Mouse (Mus musculus) forelimb bud, embryonic 11.5 days (tissue): ENCODE data around the gene Fggy.

ENCODE experiments used
- DNase-seq: peaks from one replicate; pipeline ENCODE4 v3.0.0-alpha.2; 2012; ENCODE audit warnings: low read depth, low spot score

The Fggy gene

DNA sequence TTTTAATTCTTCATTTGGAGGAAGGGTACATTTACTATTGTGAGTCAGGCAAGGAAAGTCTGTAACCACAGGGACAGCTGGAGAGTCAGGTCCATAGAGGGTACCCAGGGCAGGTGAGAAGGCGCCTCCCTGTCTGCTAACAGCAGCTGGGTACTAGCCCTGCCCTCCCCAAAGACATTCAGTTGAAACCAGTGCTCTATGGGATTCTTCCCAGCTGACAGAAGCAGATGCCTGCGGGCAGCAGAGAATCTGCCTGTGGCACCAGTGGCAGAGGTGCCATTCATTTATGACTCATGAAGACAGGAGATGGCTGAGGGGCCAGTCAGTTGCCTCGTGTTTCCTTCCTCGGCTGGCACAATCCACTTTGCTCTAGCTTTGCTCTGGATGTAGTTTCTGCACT is 106.3 kb downstream of the Fggy start:
- no peak for DNase-seq

DNA sequence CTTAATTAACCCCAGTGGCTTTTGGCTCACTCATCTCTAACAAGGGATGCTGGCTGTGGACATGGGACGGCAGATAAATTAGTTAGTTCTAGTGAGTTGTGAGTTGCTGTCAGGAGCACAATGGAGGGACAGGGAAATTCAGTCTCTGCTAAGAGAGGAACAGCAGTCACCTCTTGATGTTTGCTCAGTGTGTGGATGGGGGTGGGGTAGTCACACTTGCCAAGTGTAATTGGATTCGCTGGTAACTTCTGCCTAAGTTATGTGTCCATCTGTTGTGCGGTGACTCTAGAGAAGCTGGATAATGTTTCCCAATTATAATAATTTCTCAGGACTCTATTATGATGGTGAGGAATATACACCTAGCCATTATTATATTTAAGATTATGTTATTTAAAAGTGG is 107.0 kb downstream of the Fggy start:
- DNase-seq: no peak

DNA sequence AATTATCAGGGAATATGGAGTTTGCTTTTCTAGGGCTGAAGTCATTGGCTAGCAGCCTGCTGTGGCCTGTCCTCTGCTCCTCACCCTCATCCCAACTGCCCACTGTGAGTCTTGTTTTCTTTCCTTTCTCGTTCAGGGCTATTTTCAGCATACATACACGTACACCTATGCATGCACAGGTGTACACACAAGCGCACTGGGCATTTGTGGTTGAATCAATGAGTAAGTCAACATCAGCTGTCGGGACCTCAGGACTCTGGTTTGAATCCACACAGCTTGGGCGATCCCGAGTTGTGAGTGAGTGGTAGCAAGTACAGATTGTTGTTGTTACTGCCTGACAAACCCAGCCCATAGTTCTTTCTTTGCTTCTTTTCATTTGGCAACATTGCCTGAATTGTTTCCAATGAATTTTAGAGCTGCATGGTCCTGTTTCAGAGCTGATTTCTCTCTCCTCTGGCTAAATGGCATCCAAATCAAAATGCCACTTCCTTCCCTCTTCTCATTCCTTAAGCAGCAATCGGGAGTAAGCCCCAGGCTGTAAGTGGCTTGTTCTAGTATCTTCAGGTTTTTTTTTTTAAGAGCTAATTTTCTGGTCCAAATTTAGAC is 109.1 kb downstream of the Fggy start:
- no peak for DNase-seq

DNA sequence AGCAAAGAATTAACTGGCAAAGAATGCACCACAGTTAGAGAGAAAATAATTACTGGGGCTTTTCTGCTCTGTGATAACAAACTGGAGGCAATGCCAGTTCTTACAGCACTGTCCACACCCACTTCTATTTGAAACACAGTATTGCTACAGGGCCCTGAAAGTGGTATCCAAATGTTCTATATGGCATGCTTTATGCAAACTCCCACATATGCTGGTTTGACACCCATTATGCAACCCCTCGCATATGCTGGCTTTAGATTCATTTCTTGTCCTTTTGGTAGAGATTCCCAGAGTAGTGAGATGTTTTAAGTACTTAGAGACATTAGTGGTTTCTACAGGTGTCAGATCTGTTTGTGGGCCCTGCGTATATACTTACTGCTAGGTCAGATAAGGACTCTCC is 109.6 kb downstream of the Fggy start:
- no peak for DNase-seq

DNA sequence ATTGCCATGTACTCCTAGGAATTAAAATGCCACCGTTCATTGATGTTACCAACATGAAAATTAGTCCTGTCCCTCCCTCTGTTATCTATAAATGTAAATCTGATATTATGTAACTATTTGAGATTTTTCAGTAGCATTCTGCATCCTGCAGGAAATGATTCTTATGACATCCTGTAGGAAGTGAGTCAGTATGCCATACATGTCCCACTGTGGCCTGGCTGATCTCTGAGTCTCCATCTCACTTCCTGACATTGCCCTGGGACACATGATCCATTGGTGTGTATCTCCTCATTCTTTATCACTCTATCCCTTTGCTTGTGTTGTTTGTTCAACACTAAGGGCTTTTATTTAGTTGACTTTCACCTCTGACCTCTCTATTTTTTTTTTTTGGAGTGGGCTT is 110.3 kb downstream of the Fggy start:
- DNase-seq: no peak

DNA sequence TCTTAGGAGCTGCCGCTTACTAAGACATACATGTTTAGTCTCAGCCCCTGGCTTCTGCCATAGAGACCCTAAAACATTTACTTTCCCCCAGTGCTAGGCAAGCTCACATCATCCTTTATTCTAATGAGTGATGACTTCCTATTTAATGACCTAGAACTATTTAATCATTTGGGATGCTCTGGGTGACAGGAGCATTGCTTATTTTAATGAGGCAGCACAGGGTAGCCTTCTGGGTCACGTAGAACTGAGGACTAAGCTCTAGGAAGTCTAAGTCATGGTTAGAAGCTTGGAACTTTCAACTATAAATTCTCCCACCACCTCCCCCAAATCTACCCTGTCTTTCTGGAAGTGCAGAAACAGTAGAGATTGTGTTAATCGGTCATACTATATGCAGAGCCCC is 111.2 kb downstream of the Fggy start:
- DNase-seq: no peak

DNA sequence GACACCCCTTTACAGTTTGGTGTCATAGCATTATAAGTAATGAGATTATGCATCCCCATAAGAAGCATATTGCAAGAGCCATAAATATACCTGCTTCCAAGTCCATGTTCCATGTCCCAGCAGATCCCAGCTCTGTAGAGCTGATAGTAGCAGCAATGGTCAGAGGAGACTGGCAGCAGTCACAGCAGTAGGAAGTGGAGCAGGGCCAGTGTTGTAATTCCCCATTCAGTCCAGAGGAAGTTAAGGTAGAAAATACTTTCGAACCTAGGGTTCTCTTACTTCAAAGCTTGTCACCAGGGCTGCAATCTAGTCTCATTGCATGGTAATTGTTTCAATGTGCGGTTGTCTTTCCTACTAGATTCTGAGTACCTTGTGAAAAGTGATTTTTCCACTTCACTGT is 112.0 kb downstream of the Fggy start:
- DNase-seq: no peak

DNA sequence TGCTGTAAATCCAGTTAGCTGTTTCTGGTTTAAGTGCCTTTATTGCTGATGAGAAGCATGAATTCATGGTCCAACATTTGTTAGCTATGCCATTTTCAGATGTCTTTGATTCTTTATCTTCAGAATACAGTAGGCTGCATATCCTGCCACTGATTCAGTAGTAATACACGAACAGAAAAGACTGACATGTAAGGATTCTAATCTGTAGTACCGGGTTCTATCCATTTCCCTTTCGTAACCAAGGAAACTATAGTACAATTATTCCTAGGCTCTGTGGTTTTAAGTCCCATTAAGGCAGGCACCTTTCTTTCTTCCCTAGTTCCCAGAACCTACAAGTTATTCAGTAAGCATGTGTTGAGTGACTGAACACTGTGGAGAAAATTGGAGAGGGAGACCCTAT is 113.3 kb downstream of the Fggy start:
- DNase-seq: no peak

DNA sequence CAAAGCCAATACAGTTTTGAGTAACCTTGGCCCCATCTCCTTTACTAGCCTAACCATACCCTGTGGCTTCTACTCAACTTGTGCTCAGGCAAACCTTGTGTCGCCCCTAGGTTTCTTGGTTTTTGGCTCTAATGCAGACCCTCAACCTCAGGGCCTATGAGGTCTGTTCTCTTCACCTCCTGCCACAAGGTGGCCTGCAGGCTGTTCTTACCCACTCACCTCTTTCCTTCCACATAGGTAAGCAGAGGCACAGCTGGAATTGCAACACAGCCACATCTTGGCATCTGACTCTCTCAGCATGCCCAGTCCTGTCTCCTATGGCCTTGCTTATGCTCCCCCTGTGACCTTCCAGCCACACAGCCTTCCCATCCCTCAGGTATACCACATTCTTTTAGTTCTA is 114.7 kb downstream of the Fggy start:
- no peak for DNase-seq

DNA sequence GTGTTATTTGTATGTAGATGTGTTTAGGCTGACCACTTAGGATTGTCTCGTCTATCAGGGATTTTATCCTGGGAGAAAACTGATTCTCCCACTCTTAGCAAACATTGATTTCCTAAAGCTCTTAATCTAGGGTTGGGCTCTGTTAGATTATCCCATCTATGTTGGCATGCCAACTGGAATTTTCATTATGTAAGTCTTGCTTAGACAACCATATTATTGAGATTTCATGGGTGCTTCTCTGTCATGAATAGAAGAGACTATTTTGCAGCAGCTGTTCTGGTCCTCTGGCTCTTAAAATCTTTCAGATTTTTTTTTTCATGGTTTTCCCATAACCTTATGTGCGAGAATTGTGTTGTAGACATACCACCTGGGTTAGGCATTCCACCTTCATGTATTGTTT is 119.1 kb downstream of the Fggy start:
- DNase-seq: no peak

DNA sequence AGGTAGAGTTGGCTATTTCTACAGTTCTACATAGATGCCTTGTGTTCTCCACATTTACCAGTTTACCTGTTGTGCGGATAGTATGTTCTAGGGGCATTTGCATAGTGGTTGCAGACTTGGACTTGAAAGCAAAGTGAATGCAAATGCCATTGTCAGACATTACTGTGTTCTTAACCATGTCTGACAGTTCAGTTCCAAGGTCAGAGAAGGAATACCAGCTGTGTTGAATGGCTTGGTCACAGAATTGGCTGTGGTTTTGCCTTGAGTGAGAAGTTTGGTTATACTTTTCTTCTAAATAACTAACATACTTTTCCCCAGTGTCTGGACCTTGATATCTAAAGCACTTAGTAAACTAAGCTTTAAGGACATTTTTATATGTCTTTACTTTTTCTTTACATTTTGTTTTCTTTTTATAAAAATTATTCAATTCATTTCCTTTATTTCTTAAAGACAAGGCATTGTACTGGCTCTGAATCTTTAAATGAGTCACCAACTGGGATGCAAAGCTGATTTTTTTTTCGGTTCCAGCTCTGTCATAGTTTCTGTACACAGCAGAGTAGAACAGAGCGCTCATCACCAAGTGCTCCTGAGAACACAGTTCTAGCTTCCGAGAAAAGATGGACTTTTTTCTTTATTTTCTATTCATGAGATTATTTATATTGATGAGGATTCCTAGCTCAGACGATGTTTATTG is 123.6 kb downstream of the Fggy start:
- DNase-seq: no peak

DNA sequence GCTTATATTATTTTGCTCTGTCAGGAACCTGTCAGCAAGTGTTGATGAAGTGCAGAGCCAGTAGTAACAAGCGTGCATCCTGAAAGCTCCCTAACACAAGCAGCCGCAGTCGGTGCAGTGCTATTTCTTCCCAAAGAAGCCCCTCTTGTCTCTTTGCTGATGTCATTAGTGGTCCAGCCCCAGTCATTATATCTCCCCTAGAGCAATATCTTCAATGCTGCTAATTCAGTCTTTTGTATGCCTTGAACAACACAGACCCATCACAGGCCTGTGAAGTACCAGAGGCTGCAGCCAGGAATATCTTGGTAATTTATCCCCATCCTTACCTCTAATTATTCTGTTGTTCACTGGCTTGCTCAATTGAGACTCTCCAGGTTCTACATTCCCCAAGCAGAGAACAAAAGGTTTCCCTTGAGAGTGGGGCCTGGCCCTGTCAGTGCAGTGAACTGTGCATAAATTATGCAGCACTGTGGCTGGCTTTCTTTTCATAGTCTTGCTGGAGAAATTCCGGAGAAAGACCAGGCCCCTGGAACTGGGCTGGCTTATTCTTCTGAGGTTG is 127.3 kb downstream of the Fggy start:
- peak; percentile 68 for DNase-seq

DNA sequence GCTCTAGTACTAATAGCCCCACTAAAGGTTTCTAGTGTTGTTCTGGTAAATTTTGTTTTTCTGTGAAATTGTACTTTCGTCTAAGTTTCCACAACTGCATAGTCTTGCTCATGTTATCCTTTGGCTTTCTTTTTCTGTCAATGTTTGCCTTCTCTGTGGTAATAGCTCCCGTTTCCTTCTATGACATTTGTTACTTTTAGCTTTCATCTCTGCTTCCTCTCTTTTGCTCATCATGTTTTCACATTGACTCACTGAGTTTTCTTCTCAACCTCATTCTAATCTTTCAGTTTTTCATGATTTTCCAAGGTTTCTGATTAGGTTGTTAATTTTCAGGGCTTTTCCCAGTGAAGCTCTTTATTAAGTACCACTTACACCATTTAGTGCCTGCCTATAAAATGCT is 129.5 kb downstream of the Fggy start:
- no peak for DNase-seq

DNA sequence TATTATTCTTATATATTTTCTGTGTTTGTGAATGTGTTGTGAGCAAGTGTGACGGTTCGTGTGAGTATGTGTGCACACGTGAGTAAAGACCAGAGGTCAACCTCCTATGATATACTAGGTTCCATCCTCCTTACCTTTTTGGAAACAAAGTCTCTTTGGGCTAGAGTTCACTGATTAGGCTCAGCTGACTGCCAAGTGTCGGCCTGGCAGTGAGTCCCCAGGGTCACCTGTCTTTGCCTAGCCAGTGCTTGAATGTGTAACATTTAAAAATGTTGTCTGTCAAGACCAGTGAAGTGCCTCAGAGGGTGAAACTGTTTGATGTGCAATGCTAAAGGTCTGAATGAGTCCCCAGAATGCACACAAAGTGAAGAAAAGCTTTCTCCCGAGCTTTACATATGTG is 130.0 kb downstream of the Fggy start:
- DNase-seq: no peak

DNA sequence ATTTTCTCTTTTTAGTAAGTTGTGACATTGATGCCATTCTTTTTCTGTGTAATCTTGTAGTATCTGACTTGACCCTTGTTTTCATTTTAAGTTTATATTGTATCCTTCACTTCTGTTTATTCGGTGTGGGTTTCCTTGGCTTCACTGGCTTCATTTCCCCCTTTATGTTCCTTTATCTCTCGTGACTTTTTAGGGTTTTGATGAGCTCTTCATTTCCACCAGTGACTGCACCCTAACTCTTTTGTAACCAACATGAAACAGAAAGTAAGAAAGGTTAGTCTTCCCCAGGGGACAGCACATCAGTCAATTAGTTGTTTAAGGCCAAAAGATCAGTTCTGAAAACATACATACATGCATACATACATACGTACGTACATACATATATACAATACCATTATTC is 130.9 kb downstream of the Fggy start:
- no peak for DNase-seq

DNA sequence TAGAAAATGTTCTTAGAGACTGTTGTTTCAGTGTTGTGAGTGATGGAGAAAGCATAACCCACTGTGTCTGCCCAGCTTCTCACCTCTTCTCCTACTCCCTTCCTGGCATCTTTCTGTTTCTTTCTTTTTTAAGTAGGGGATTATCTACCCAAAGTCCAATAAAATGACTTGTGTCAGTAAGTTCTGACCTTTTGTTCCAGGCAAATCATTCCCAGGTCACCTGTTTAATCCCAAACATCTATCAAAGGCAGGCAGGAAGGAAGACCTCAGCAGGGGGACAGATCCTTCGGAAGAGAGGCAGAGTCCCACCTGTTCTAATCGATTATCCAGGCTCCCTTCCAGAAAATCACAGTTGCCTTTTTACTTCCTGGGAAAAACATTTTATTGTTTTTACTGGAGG is 143.1 kb downstream of the Fggy start:
- DNase-seq: no peak

DNA sequence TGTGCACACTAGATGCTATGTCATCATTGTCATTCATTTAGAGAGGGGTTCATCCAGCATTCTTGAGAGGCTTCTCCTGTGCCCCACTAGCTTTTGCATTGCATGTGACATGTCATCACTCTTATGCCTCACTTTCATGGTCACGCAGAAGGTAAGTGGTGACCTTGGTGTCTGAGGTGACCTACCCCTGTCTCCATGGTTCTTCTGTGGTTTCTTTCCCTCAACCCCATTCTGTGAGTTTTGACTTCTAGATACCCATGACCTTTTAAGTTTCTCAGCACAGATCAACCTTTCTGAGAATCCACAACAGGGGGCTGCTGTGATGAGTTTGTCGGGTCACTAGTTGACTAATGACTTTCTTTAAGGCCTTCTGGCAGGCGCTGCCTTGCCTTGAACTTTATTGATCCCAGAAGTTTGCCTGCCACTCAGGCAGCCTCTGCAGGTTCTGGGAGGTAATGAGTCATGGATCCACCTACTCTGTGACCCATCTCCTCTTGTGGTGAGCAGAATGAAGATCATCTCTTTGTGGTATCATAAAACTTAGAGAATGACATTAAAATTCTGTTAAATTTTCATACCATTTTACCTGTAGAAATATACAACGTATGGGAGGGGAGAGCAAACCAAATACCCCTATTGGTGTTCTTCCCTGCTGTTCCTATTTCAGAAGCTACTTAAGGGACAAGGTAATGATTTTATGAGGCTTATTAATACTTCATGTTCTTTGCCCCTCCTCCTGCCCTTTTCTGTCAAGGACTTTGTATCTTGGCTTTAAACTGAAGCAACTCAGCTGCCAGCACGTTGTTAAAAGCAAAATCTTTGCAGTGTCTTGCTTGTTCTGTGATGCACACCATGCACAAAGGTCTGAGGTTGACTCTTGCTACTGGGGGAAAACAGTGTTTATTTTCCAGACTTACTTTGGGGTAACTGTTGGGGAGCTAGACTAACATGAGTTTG is 150.9 kb downstream of the Fggy start:
- no peak for DNase-seq

DNA sequence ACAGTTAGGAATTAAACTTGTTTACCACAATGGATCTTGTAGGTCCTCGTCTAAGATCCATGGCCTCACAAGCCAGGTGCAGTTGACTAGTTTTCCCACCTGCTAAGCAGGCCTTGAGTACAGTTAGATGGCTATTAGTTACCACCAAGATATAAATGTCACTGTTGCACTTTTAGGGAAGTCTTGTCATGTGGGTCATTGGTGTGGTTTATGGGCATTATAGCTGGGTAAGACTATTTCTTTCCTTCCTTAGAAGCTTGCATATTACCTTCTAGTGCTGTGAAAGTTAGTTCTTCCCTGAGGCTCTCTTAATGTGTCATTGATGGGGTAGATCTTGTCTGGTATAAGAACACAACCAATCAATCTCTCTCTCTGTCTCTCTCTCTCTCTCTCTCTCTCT is 152.4 kb downstream of the Fggy start:
- no peak for DNase-seq

DNA sequence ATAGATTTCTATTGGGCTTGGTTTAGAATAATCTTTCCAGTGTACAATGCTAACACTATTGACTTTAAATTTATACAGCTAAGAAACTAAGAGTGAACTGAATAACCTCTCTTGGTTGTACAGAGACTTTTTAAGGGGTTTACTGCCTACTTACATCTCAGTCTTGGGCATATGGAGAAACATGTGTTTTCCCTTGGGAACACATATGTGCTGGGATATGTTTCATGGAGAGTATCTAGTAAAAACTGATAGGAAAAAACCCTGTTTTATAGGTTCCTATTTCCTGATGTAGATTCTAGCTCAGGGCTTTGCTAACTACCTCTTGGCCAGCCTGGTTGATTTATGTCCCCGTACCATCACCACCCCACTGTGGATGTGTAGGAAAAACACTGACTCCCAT is 155.5 kb downstream of the Fggy start:
- DNase-seq: no peak

DNA sequence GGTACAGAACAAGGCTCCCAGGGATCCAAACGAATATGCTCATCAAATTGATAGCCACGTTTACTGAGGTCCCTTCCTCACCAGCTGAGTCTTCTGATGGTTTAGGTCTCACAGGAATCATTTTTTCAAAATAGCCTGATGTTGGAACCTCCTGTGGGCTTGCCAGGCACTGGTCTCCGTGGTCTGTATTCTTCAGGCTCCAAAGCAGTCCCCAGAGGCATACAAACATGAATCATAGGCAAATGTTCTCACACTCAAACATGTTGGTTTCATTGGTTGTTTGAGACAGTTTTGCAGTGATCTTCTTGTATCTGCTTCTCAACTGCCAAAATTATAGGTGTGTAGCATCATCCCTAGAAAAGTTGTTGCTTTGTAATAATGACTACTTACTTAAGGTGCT is 156.0 kb downstream of the Fggy start:
- DNase-seq: no peak

DNA sequence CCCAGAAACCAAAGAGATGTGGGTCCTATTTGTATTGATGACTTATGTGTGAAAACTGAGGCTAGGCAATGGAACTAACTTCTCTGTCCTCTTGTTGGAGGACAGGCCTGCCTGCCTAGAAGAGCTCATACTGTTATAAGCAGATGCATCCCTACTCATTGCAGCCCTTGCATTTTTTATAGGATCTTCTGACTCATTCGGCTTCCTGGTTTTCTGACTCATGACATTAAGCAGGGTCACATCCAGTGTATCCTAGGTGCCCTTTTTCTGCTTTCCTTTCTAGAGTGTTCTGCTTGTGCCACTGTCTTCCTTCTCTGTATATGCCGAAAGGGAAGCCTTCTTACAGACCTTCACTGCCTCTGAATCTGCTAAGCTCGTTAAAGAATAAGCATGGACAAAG is 158.8 kb downstream of the Fggy start:
- no peak for DNase-seq

DNA sequence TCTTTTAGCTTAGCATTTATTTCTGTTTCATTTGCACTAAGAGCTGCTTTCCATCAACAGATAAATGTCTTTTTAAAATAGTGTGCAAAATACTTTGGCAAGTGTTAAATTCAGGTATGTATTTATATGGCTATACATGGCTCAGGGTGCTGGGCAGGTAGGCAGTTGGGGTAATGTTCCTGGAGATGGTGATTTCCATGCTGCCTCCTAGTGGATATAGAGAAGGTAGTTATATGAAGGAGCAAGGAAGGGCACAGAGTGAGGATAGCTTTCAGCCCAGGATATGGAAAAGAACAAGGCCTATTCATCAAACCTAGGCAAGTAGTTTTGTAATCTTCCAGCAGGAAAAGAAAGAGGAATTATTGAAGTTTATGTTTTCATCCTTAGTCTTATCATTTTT is 166.3 kb downstream of the Fggy start:
- DNase-seq: no peak
